Comparison of ENCODE assay signal across 8 mouse cellular contexts in the genomic region with DNA sequence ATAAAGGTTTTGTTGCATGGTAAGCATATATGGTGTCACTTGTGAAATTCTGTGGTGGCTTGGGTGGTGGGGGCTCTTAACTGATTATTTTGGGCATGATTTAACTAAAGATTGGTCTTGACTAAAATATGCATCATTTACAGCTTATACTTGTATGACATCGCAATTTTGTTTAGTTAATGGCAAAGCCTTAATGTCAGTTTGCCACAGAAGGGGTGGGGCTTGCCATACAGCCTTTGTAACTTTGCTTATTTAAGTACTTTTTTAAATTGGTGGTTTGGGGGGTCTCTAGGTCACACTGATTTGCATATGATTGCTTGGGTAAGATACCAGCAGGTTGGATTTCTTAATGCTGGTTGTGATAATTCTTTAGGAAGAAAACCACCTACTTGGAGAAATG. TPM values are rescaled to one million over a fixed set of nuclear protein-coding genes. Genes with fewer than 3 reads are reported as not detected.
DNase-seq lines count a peak whose midpoint lies in the region; ATAC-seq and TF ChIP-seq lines count a peak whose summit lies in the region.

No protein-coding gene starts in this region.

- no peak for TF ChIP-seq CTCF in heart, postnatal 0 days (IDR thresholded peaks at IDR 0.05; ENCODE audit: low read depth)

- peak overlapping the region; percentile 87 for H3K4me2 ChIP-seq in heart, postnatal 0 days (ENCODE audit: low read depth, low read length)
- H3K4me2 ChIP-seq in hindbrain, embryonic 11.5 days (replicated peaks; ENCODE audit: low read depth, low read length): peak overlapping the region; percentile 83
- H3K4me2 ChIP-seq in midbrain, embryonic 11.5 days: peak overlapping the region; percentile 94

- WGBS in heart, postnatal 0 days: 19% methylated on average over 1 of the region's 1 CpGs
- WGBS in hindbrain, embryonic 11.5 days: 44% methylated on average over 1 of the region's 1 CpGs
- 46% methylated on average over 1 of the region's 1 CpGs for WGBS in midbrain, embryonic 11.5 days

- H3K27ac ChIP-seq in heart, postnatal 0 days (ENCODE audit: low read depth): no peak overlapping the region
- no peak overlapping the region for H3K27ac ChIP-seq in hindbrain, embryonic 11.5 days (ENCODE audit: low read depth, low read length)
- H3K27ac ChIP-seq in midbrain, embryonic 11.5 days (ENCODE audit: low read depth, low read length): no peak overlapping the region

- peak overlapping the region; percentile 55 for H3K4me3 ChIP-seq in heart, postnatal 0 days (ENCODE audit: low read depth, low read length)
- H3K4me3 ChIP-seq in hindbrain, embryonic 11.5 days (ENCODE audit: low read depth, low read length): peak overlapping the region; percentile 55
- peak overlapping the region; percentile 44 for H3K4me3 ChIP-seq in midbrain, embryonic 11.5 days (ENCODE audit: low read depth, low read length)

- H3K4me1 ChIP-seq in heart, postnatal 0 days (ENCODE audit: control insufficient read depth, insufficient read depth): peaks cover 26% of the 10 kb centered on the region
- no peaks in the 10 kb centered on the region; the same call in 1 of the 2 replicates for H3K4me1 ChIP-seq in hindbrain, embryonic 11.5 days (replicated peaks; ENCODE audit: control insufficient read depth, insufficient read depth, low read length)
- peaks cover 23% of the 10 kb centered on the region for H3K4me1 ChIP-seq in midbrain, embryonic 11.5 days (ENCODE audit: control insufficient read depth, insufficient read depth, low read length)

- TF ChIP-seq EP300 in heart, postnatal 0 days (IDR thresholded peaks at IDR 0.05; ENCODE audit: low read depth): no peak

- H3K36me3 ChIP-seq in heart, postnatal 0 days (replicated peaks; ENCODE audit: control insufficient read depth, insufficient read depth, low read length): peaks cover 18% of the 10 kb centered on the region
- H3K36me3 ChIP-seq in hindbrain, embryonic 11.5 days (ENCODE audit: control insufficient read depth, insufficient read depth, low read length): peaks cover 2% of the 10 kb centered on the region; the same call in 1 of the 2 replicates
- H3K36me3 ChIP-seq in midbrain, embryonic 11.5 days (ENCODE audit: control insufficient read depth, insufficient read depth, low read length): peaks cover 7% of the 10 kb centered on the region; the same call in 1 of the 2 replicates

- DNase-seq in heart, postnatal 0 days (ENCODE audit: low spot score): no peak
- no peak for DNase-seq in heart, adult 18-20 months
- peak; percentile 55 for DNase-seq in MN1 (ENCODE audit: low spot score)
- DNase-seq in hindbrain, embryonic 11.5 days (ENCODE audit: low spot score): no peak
- DNase-seq in midbrain, embryonic 11.5 days (ENCODE audit: low spot score, missing footprints): peak; percentile 81
- DNase-seq in frontal cortex, postnatal 36 days (ENCODE audit: low spot score in 2 of 2): no peak
- no peak for DNase-seq in ovary, postnatal 10 days (ENCODE audit: low spot score)

- ATAC-seq in heart, postnatal 0 days (ENCODE audit: insufficient read depth, low read depth): no peak
- ATAC-seq in hindbrain, embryonic 11.5 days (ENCODE audit: low FRiP score): no peak
- no peak for ATAC-seq in midbrain, embryonic 11.5 days (ENCODE audit: low FRiP score)
- no peak for ATAC-seq in megakaryocyte-erythroid progenitor cell, adult 5-6 weeks (replicated peaks; ENCODE audit: low FRiP score, low TSS enrichment, poor library complexity, severe bottlenecking)

- H3K27me3 ChIP-seq in heart, postnatal 0 days (ENCODE audit: control insufficient read depth, insufficient read depth, low read length): no peaks in the 10 kb centered on the region
- H3K27me3 ChIP-seq in hindbrain, embryonic 11.5 days (ENCODE audit: control insufficient read depth, insufficient read depth, low read length): no peaks in the 10 kb centered on the region
- H3K27me3 ChIP-seq in midbrain, embryonic 11.5 days (ENCODE audit: control insufficient read depth, insufficient read depth, low read length): no peaks in the 10 kb centered on the region

- H3K9me3 ChIP-seq in heart, postnatal 0 days (replicated peaks; ENCODE audit: control insufficient read depth, low read length): no peaks in the 10 kb centered on the region
- no peaks in the 10 kb centered on the region for H3K9me3 ChIP-seq in hindbrain, embryonic 11.5 days (ENCODE audit: control insufficient read depth, low read length)
- H3K9me3 ChIP-seq in midbrain, embryonic 11.5 days (ENCODE audit: control insufficient read depth, low read length): no peaks in the 10 kb centered on the region

- H3K9ac ChIP-seq in heart, postnatal 0 days (replicated peaks; ENCODE audit: low read depth, low read length): peak overlapping the region; percentile 48; the same call in 1 of the 2 replicates
- peak overlapping the region; percentile 44 for H3K9ac ChIP-seq in hindbrain, embryonic 11.5 days (ENCODE audit: low read depth, low read length)
- H3K9ac ChIP-seq in midbrain, embryonic 11.5 days (ENCODE audit: low read length): peak overlapping the region; percentile 50; the same call in 1 of the 2 replicates

RNA-seq across cellular contexts. Expression of gene Ubb, which starts 2.2 kb away (rescaled TPM):
- 704 and 828 TPM in 2 replicates for total RNA-seq in heart, postnatal 0 days (2014; rRNA removed; ENCODE audit: low replicate concordance)
- polyA plus RNA-seq in heart, postnatal 0 days (2015; fragmentation: Nextera tagmentation; extraction: Ambion mirVana): 1,871 and 2,053 TPM in 2 replicates
- total RNA-seq in heart, adult 18-20 months (2021): 100 to 1,000 TPM; 599 to 655 TPM
- polyA plus RNA-seq in hindbrain, embryonic 11.5 days (2014; fragmentation: Nextera tagmentation; extraction: Ambion mirVana): 3,694 and 3,897 TPM in 2 replicates
- polyA plus RNA-seq in midbrain, embryonic 11.5 days (2014; fragmentation: Nextera tagmentation; extraction: Ambion mirVana): 3,727 and 3,899 TPM in 2 replicates
- 729 and 731 TPM in 2 replicates for total RNA-seq in megakaryocyte-erythroid progenitor cell, adult 5-6 weeks (2014; fragmentation: Nextera tagmentation)
- total RNA-seq in megakaryocyte-erythroid progenitor cell, adult 5-6 weeks (2017): 1,059 and 1,094 TPM in 2 replicates

RNA-seq across cellular contexts. Expression of gene Cenpv, which starts 14.1 kb away (rescaled TPM):
- 19.1 and 111 TPM in 2 replicates for total RNA-seq in heart, postnatal 0 days (2014; rRNA removed; ENCODE audit: low replicate concordance)
- polyA plus RNA-seq in heart, postnatal 0 days (2015; fragmentation: Nextera tagmentation; extraction: Ambion mirVana): 13.1 and 14.6 TPM in 2 replicates
- 10 to 100 TPM; 19.5 to 25.5 TPM for total RNA-seq in heart, adult 18-20 months (2021)
- 44.2 and 50.0 TPM in 2 replicates for polyA plus RNA-seq in hindbrain, embryonic 11.5 days (2014; fragmentation: Nextera tagmentation; extraction: Ambion mirVana)
- polyA plus RNA-seq in midbrain, embryonic 11.5 days (2014; fragmentation: Nextera tagmentation; extraction: Ambion mirVana): 54.8 and 68.5 TPM in 2 replicates
- total RNA-seq in megakaryocyte-erythroid progenitor cell, adult 5-6 weeks (2014; fragmentation: Nextera tagmentation): 113 and 115 TPM in 2 replicates
- 56.1 and 64.9 TPM in 2 replicates for total RNA-seq in megakaryocyte-erythroid progenitor cell, adult 5-6 weeks (2017)

RNA-seq across cellular contexts. Expression of gene Trpv2, which starts 21.1 kb away (rescaled TPM):
- total RNA-seq in heart, postnatal 0 days (2014; rRNA removed; ENCODE audit: low replicate concordance): 6.4 and 7.7 TPM in 2 replicates
- polyA plus RNA-seq in heart, postnatal 0 days (2015; fragmentation: Nextera tagmentation; extraction: Ambion mirVana): 2.6 and 3.0 TPM in 2 replicates
- 1 to 10 TPM; 3.0 TPM for total RNA-seq in heart, adult 18-20 months (2021)
- 6.5 and 8.9 TPM in 2 replicates for polyA plus RNA-seq in hindbrain, embryonic 11.5 days (2014; fragmentation: Nextera tagmentation; extraction: Ambion mirVana)
- 4.9 and 5.4 TPM in 2 replicates for polyA plus RNA-seq in midbrain, embryonic 11.5 days (2014; fragmentation: Nextera tagmentation; extraction: Ambion mirVana)
- 31.3 and 45.4 TPM in 2 replicates for total RNA-seq in megakaryocyte-erythroid progenitor cell, adult 5-6 weeks (2014; fragmentation: Nextera tagmentation)
- 12.2 and 25.6 TPM in 2 replicates for total RNA-seq in megakaryocyte-erythroid progenitor cell, adult 5-6 weeks (2017)

Comparison
In these comparisons a context has a peak if more than half of its experiments do, and no peak if none do; other contexts are left out.
1. DNase-seq: peak in MN1 (single experiment) and midbrain, embryonic 11.5 days (single experiment); none in heart, postnatal 0 days (single experiment), heart, adult 18-20 months (0 of 2), hindbrain, embryonic 11.5 days (single experiment), frontal cortex, postnatal 36 days (0 of 2) and ovary, postnatal 10 days (single experiment).
2. Peak in every context shown above with its lines, with median percentiles within 50 percentile points of each other: H3K4me2 ChIP-seq, H3K4me3 ChIP-seq and H3K9ac ChIP-seq.